Mouse (Mus musculus): ENCODE data around the gene Ephb2.

GRCm38 (mm10) chr4:136685431-136685869, 150.3 kb downstream of the Ephb2 start:
- no peak for TF ChIP-seq CTCF (IDR thresholded peaks at IDR 0.05; ENCODE audit: low read depth, low read length)
- TF ChIP-seq POLR2A (IDR thresholded peaks at IDR 0.05; ENCODE audit: insufficient read depth, low read length), result no peak
- TF ChIP-seq EP300 (IDR thresholded peaks at IDR 0.05; ENCODE audit: insufficient read depth, low read depth, low read length), result no peak
